13 mouse cellular contexts compared by ENCODE assay signal in the genomic region with DNA sequence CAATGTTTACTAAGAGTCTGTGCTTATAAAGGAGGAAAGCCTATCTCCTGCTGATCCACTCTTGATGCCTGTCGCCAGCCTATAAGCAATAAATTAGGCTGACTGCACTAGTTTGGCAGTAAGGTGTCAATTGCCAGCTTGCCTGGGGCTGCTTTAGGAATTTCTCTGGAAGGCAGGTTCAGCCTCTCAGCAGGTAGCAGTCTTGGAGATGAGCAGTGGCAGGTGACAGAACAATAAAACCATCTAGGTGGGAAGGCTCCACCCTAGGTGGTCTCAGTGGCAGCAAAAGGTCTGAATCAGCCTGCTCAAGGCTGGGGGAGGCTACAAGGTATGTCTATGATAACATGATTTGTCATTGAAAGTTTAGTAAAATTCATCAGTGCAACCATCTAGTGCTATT.
"Had no signal": no experiment of that assay in that cellular context is flagged by ENCODE, and none has a peak within 500 bp of the region (broad histone marks: within the 10 kb centered on the region; RNA-seq: fewer than 3 reads in every experiment).

No protein-coding gene starts in this region.

- DNase-seq: kidney, postnatal 36 days; left cerebral cortex, postnatal 4 days; lung, embryonic 14.5 days; lung, postnatal 10 days; lung, postnatal 4 days; right cerebral cortex, postnatal 14 days; thymus, postnatal 4 days had no signal

- H3K9ac ChIP-seq: limb, embryonic 13.5 days; liver, embryonic 15.5 days; lung, embryonic 14.5 days had no signal

- H3K36me3 ChIP-seq: liver, embryonic 15.5 days had no signal

- H3K9me3 ChIP-seq: limb, embryonic 13.5 days; liver, embryonic 15.5 days had no signal

- H3K4me2 ChIP-seq: limb, embryonic 13.5 days; liver, embryonic 11.5 days; liver, embryonic 15.5 days; lung, embryonic 14.5 days; midbrain, embryonic 11.5 days had no signal

- H3K27me3 ChIP-seq: limb, embryonic 13.5 days; liver, embryonic 15.5 days had no signal

- H3K27ac ChIP-seq: kidney, postnatal 0 days; limb, embryonic 13.5 days; liver, embryonic 15.5 days; stomach, postnatal 0 days had no signal

- H3K4me3 ChIP-seq: limb, embryonic 13.5 days; liver, embryonic 15.5 days had no signal

- H3K4me1 ChIP-seq: liver, embryonic 15.5 days had no signal
